Mouse (Mus musculus) hindbrain, embryonic 13.5 days (tissue): ENCODE measurements around the gene Rap1a. TPM values are rescaled to one million over a fixed set of nuclear protein-coding genes. Genes with fewer than 3 reads are reported as not detected.

Experiments
- ATAC-seq: fragments of 200-750 bp; cut with Nextera tagmentation; 2 replicates; pipeline ENCODE4 v1.8.0; 2017; ENCODE audit warnings: moderate TSS enrichment; ENCODE audit not compliant: low FRiP score
- H3K27ac ChIP-seq: fragments of 300-500 bp; sonication (generic); 2 replicates; pipeline ENCODE4 v1.5.1; 2015; ENCODE audit warnings: inconsistent platforms, mild to moderate bottlenecking, moderate library complexity
- H3K27me3 ChIP-seq: fragments of 300-500 bp; sonication (generic); 2 replicates; pipeline ENCODE4 v1.6.1; 2015; ENCODE audit warnings: mild to moderate bottlenecking, inconsistent platforms
- H3K36me3 ChIP-seq: fragments of 300-500 bp; sonication (generic); 2 replicates; pipeline ENCODE4 v1.6.1; 2015; ENCODE audit warnings: mild to moderate bottlenecking, inconsistent platforms
- H3K4me1 ChIP-seq: fragments of 300-500 bp; sonication (generic); replicated peaks from 2 replicates; pipeline ENCODE4 v1.6.1; 2015; ENCODE audit warnings: inconsistent platforms
- H3K4me2 ChIP-seq: fragments of 300-500 bp; sonication (generic); 2 replicates; pipeline ENCODE4 v1.6.1; 2015; ENCODE audit warnings: inconsistent platforms, mild to moderate bottlenecking, moderate library complexity
- H3K4me3 ChIP-seq: fragments of 300-500 bp; sonication (generic); 2 replicates; pipeline ENCODE4 v1.5.1; 2015; ENCODE audit warnings: mild to moderate bottlenecking, inconsistent platforms
- H3K9ac ChIP-seq: fragments of 300-500 bp; sonication (generic); 2 replicates; pipeline ENCODE4 v1.6.1; 2015; ENCODE audit warnings: mild to moderate bottlenecking, inconsistent platforms
- H3K9me3 ChIP-seq: fragments of 300-500 bp; sonication (generic); 2 replicates; pipeline ENCODE4 v1.6.1; 2016; ENCODE audit warnings: inconsistent platforms
- WGBS: fragments of 180-500 bp; shearing (Covaris S2); methylation state at CpG from one replicate; pipeline ENCODE4 v1.1.7; 2015; 5-methylcytosine and 5-hydroxymethylcytosine counted together
- polyA plus RNA-seq: library from polyadenylated mRNA; unstranded; fragments of >200 nt; fragmentation: Nextera tagmentation; extraction: Ambion mirVana; gene quantifications from 2 replicates; pipeline ENCODE4 v1.2.1, GENCODE M21; 2015

Rap1a gene
- polyA plus RNA-seq, 1 experiment from 2014 or later, result 88.1 TPM

DNA sequence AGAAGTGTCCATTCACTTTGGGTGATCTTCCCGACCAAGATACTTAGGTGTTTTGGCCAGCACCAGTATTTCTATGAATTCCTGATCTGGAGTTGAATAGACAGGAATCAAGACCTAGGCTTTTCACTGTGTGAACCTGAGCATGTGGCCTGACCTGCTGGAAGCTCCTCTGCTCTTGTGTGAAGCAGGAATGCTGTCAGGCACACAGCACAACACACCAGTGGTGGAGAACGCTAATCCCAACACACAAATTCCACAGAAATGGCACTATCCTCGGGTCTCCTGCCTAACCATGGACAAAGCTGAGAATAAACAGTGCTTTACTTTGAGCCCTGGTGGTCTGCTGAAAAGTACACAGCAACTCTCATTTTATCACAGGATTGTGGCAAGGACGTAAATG is 80.6 kb downstream of the Rap1a start:
- Histone ChIP-seq H3K4me1 (peaks cover 42% of the 10 kb centered on the region), H3K36me3 (no peaks in the 10 kb centered on the region), H3K4me2 (no peak overlapping the region), H3K9ac (no peak overlapping the region), H3K9me3 (no peaks in the 10 kb centered on the region), H3K27ac (no peak overlapping the region), H3K4me3 (no peak overlapping the region), H3K27me3 (0 out of 2 replicates have a peak, but pooled peaks cover 4% of the 10 kb centered on the region)
- WGBS, result 83% methylated on average over 4 of the region's 4 CpGs
- no peak for ATAC-seq

DNA sequence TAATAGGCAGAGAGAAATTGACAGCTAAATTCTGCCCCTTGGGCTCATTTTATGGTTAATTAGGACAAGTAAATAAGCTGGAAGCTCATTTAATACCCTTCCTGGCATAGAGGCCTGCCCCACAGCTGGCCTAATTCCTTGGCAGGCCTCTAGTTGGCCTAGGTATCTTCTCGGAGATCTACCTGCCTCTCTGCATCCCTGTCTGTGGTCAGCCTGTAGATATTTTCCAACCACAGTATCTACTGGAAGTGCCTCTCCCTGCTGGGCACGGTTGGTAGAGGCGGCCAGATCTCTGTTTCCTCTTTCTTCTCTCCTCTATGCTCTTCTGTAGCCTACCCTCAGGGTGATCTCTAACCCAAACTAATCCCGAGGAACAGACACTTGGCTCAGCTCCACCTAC is 81.2 kb downstream of the Rap1a start:
- 75% methylated on average over 4 of the region's 4 CpGs for WGBS
- Histone ChIP-seq H3K36me3 (no peaks in the 10 kb centered on the region), H3K9ac (no peak overlapping the region), H3K4me2 (no peak overlapping the region), H3K4me3 (no peak overlapping the region), H3K27me3 (0 out of 2 replicates have a peak, but pooled peaks cover 4% of the 10 kb centered on the region), H3K4me1 (peaks cover 42% of the 10 kb centered on the region), H3K9me3 (no peaks in the 10 kb centered on the region), H3K27ac (no peak overlapping the region; the same call in 1 of the 2 replicates)
- ATAC-seq, result no peak

DNA sequence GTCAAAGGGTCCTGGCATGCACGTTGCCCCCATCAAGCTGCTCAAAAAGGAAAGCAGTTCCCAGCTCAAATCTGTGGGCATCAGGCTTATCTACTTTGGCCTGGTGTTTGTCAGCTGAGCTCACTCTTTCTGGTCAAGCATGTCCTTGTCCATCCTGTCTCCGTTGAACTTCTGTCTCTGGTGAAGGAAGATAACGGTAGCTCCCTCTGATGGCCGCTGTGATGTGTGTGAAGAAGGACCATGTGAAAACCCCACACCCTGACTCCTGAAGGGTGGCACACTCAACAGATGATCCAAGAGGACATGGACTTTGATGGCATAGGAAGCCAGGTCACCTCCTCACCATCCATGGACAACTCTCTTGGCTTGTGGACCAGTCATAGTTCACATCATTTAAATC is 82.4 kb downstream of the Rap1a start:
- 0 out of 2 replicates have a peak overlapping the region, but pooled peaks have one; percentile 15 for H3K27ac ChIP-seq
- no peak for ATAC-seq
- H3K36me3 ChIP-seq, result no peaks in the 10 kb centered on the region
- 0 out of 2 replicates have a peak, but pooled peaks cover 4% of the 10 kb centered on the region for H3K27me3 ChIP-seq
- H3K9ac ChIP-seq, result no peak overlapping the region
- no peak overlapping the region for H3K4me3 ChIP-seq
- peaks cover 50% of the 10 kb centered on the region for H3K4me1 ChIP-seq
- WGBS, result 59% methylated on average over 4 of the region's 4 CpGs
- H3K4me2 ChIP-seq, result no peak overlapping the region
- H3K9me3 ChIP-seq, result no peaks in the 10 kb centered on the region

- H3K9me3 ChIP-seq, result no peaks in the 10 kb centered on the region
- WGBS, result 44% methylated on average over 11 of the region's 11 CpGs
- ATAC-seq, result peak; percentile 70
- H3K4me1 ChIP-seq, result peaks cover 56% of the 10 kb centered on the region
- H3K27me3 ChIP-seq, result 0 out of 2 replicates have a peak, but pooled peaks cover 4% of the 10 kb centered on the region
- peak overlapping the region; percentile 56 for H3K27ac ChIP-seq
- H3K36me3 ChIP-seq, result no peaks in the 10 kb centered on the region
- H3K4me3 ChIP-seq, result no peak overlapping the region
- no peak overlapping the region for H3K9ac ChIP-seq
- no peak overlapping the region for H3K4me2 ChIP-seq
Observed at GRCm38 (mm10) chr3:105717856-105718555, 83.1 kb downstream of the Rap1a start.

- Histone ChIP-seq H3K27ac (no peak overlapping the region), H3K4me2 (no peak overlapping the region), H3K9ac (no peak overlapping the region), H3K4me3 (no peak overlapping the region), H3K36me3 (no peaks in the 10 kb centered on the region), H3K9me3 (no peaks in the 10 kb centered on the region), H3K4me1 (peaks cover 59% of the 10 kb centered on the region), H3K27me3 (0 out of 2 replicates have a peak, but pooled peaks cover 4% of the 10 kb centered on the region)
- WGBS, result 59% methylated on average over 18 of the region's 18 CpGs
- ATAC-seq, result no peak
Observed at GRCm38 (mm10) chr3:105716353-105717000, 84.7 kb downstream of the Rap1a start.

- peaks cover 60% of the 10 kb centered on the region for H3K4me1 ChIP-seq
- no peak overlapping the region for H3K27ac ChIP-seq
- no peak overlapping the region for H3K4me3 ChIP-seq
- no peak overlapping the region for H3K9ac ChIP-seq
- H3K36me3 ChIP-seq, result no peaks in the 10 kb centered on the region
- H3K4me2 ChIP-seq, result no peak overlapping the region
- ATAC-seq, result no peak
- H3K9me3 ChIP-seq, result no peaks in the 10 kb centered on the region
- 0 out of 2 replicates have a peak, but pooled peaks cover 4% of the 10 kb centered on the region for H3K27me3 ChIP-seq
Observed at GRCm38 (mm10) chr3:105714820-105715167, 86.3 kb downstream of the Rap1a start.

GRCm38 (mm10) chr3:105714091-105714819 is 86.9 kb downstream of the Rap1a start:
- 0 out of 2 replicates have a peak, but pooled peaks cover 4% of the 10 kb centered on the region for H3K27me3 ChIP-seq
- H3K9ac ChIP-seq, result no peak overlapping the region
- peak overlapping the region; percentile 32; the same call in 1 of the 2 replicates for H3K27ac ChIP-seq
- no peaks in the 10 kb centered on the region for H3K36me3 ChIP-seq
- ATAC-seq, result peak; percentile 47
- peaks cover 56% of the 10 kb centered on the region for H3K4me1 ChIP-seq
- 17% methylated on average over 8 of the region's 8 CpGs for WGBS
- no peaks in the 10 kb centered on the region for H3K9me3 ChIP-seq
- no peak overlapping the region for H3K4me3 ChIP-seq
- H3K4me2 ChIP-seq, result no peak overlapping the region

- Histone ChIP-seq H3K9ac (no peak overlapping the region), H3K9me3 (no peaks in the 10 kb centered on the region), H3K36me3 (no peaks in the 10 kb centered on the region), H3K4me1 (peaks cover 43% of the 10 kb centered on the region), H3K27ac (no peak overlapping the region), H3K4me3 (no peak overlapping the region), H3K27me3 (peaks cover 7% of the 10 kb centered on the region; the same call in 1 of the 2 replicates), H3K4me2 (no peak overlapping the region)
- ATAC-seq, result no peak
Observed at GRCm38 (mm10) chr3:105712827-105713226, 88.3 kb downstream of the Rap1a start.

GRCm38 (mm10) chr3:105711741-105712140 is 89.4 kb downstream of the Rap1a start:
- no peak overlapping the region for H3K4me3 ChIP-seq

DNA sequence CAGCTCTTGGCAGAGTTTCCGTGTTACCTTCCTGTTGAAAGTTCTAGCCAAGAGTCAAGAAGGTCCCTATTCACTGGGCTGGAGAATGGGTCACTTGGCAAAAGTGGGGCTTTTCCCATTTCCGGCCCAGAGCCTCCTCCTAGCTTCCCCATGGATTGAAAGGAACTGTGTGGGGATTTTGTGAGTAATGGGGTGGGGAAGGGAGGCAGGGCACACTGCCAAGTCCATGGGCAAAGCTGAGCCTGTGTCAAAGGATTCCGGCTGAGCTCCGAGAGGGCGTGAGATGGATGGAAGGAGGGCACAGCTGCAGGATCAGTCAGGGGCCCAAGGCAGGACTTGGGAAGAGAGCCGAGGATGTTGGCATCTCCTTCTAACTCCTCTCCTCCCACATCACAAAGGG is 90.9 kb downstream of the Rap1a start:
- Histone ChIP-seq H3K4me1 (peaks cover 47% of the 10 kb centered on the region), H3K36me3 (no peaks in the 10 kb centered on the region), H3K9ac (no peak overlapping the region), H3K4me3 (no peak overlapping the region), H3K27me3 (peaks cover 23% of the 10 kb centered on the region), H3K27ac (no peak overlapping the region), H3K4me2 (no peak overlapping the region), H3K9me3 (no peaks in the 10 kb centered on the region)
- 51% methylated on average over 6 of the region's 6 CpGs for WGBS
- ATAC-seq, result peak; percentile 59; the same call in 1 of the 2 replicates

More at GRCm38 (mm10) chr3:105711741-105712140, 89.4 kb downstream of the Rap1a start:
- no peaks in the 10 kb centered on the region for H3K36me3 ChIP-seq
- H3K27me3 ChIP-seq, result peaks cover 17% of the 10 kb centered on the region
- H3K27ac ChIP-seq, result no peak overlapping the region
- WGBS, result 65% methylated on average over 7 of the region's 7 CpGs
- H3K9me3 ChIP-seq, result no peaks in the 10 kb centered on the region
- no peak overlapping the region for H3K4me2 ChIP-seq
- peaks cover 42% of the 10 kb centered on the region for H3K4me1 ChIP-seq
- H3K9ac ChIP-seq, result no peak overlapping the region
- ATAC-seq, result no peak

GRCm38 (mm10) chr3:105707590-105707989 is 93.5 kb downstream of the Rap1a start:
- H3K9me3 ChIP-seq, result no peaks in the 10 kb centered on the region
- no peaks in the 10 kb centered on the region for H3K36me3 ChIP-seq
- peaks cover 49% of the 10 kb centered on the region for H3K4me1 ChIP-seq
- ATAC-seq, result no peak
- no peak overlapping the region for H3K9ac ChIP-seq
- H3K27me3 ChIP-seq, result peaks cover 36% of the 10 kb centered on the region
- WGBS, result 16% methylated on average over 7 of the region's 7 CpGs
- no peak overlapping the region for H3K4me3 ChIP-seq
- peak overlapping the region; percentile 33 for H3K4me2 ChIP-seq
- H3K27ac ChIP-seq, result no peak overlapping the region

GRCm38 (mm10) chr3:105706366-105707020 is 94.6 kb downstream of the Rap1a start:
- Histone ChIP-seq H3K36me3 (no peaks in the 10 kb centered on the region), H3K9ac (0 out of 2 replicates have a peak overlapping the region, but pooled peaks have one; percentile 79), H3K4me1 (peaks cover 45% of the 10 kb centered on the region), H3K4me2 (peak overlapping the region; percentile 99), H3K9me3 (no peaks in the 10 kb centered on the region), H3K4me3 (peak overlapping the region; percentile 56), H3K27me3 (peaks cover 46% of the 10 kb centered on the region), H3K27ac (no peak overlapping the region)
- WGBS, result 44% methylated on average over 4 of the region's 4 CpGs
- ATAC-seq, result no peak
